Mouse (Mus musculus): Measurements from ENCODE around the gene Polr1a.
"Not testable (repeated sequence)": the region's sequence is repeated elsewhere in the genome, so short reads cannot be mapped to it uniquely, and the experiment has no call there.

The Polr1a gene

DNA sequence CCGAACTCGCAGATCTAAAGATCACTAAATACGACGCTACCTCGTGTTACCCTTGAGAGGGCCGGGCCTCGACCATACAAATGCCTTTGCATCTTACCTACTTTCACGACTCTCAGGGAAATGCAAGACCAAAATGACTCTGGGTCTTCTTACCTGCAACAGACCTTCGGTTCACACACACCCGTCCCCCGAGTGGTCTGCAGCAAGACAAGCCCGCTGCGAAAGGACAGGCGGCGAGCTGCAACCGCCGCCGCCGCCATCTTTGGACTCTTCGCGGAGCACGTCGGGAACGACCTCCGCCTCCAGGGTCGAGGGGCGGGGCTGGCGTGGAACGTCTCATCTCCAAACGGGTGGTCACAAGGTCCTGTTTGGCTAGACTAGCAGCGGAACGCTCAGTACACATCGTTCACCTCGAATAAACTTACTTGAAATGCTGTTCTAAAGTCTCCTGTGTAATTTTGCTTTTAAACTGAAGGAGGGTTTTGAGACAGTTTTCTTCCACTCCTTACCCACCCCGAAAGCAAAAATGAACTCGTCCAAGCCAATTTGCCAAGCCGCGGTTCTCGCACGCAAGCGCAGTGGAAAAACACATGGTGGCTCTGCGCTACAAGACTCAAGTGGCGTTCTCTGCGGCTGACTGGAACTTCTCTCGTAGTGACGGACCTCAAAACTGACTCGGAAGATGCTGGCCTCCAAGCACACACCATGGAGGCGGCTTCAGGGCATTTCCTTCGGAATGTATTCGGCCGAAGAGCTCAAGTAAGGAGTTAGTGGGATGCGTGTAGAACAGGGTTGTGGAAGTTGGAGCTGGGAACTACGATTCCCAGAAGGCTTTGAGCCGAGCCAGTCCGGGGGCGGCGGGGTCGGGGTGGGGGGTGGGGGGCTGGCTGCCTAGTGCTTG lies at the start of gene Polr1a, which contains the start of gene Ptcd3:
TSS of gene Polr1a (plus strand) at position 573 of the 901 bp plus-strand sequence.
TSS of gene Ptcd3 (minus strand) at position 270 of the 901 bp plus-strand sequence.
- Histone ChIP-seq H3K27me3 (ENCODE audit: control insufficient read depth, insufficient read depth, low read length, poor library complexity, severe bottlenecking) (no peaks in the 10 kb centered on the region), H3K36me3 (ENCODE audit: control insufficient read depth, insufficient read depth, low read length, poor library complexity, severe bottlenecking) (peaks cover 13% of the 10 kb centered on the region)
- peak; percentile 94 for DNase-seq (ENCODE audit: low read depth, low spot score)

- no peak for DNase-seq (ENCODE audit: low read depth, low spot score)
- Histone ChIP-seq H3K36me3 (ENCODE audit: control insufficient read depth, insufficient read depth, low read length, poor library complexity, severe bottlenecking) (peaks cover 13% of the 10 kb centered on the region), H3K27me3 (ENCODE audit: control insufficient read depth, insufficient read depth, low read length, poor library complexity, severe bottlenecking) (no peaks in the 10 kb centered on the region)
These were observed 41.1 kb upstream of the Polr1a start for GRCm38 (mm10) chr6:71867751-71868150.

DNA sequence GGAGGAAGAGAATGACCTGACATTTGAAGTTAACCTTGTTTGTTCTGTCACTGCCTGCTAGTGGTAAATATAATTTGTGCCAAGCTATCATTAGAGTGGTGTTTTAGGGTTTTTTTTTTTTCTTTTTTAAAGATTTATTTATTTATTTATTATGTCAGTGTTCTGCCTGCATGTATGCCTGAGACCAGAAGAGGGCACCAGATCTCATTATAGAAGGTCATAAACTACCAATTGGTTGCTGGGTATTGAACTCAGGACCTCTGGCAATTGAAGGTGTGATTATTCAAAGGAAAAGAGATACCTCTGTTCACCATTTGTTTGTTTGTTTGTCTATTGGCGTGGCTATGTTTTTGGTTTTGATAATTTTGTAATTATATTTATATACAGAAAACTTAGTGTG lies 40.0 kb upstream of the Polr1a start:
- Histone ChIP-seq H3K36me3 (ENCODE audit: control insufficient read depth, insufficient read depth, low read length, poor library complexity, severe bottlenecking) (peaks cover 11% of the 10 kb centered on the region), H3K27me3 (ENCODE audit: control insufficient read depth, insufficient read depth, low read length, poor library complexity, severe bottlenecking) (no peaks in the 10 kb centered on the region)
- peak; percentile 56 for DNase-seq (ENCODE audit: low read depth, low spot score)

- Histone ChIP-seq H3K27me3 (ENCODE audit: control insufficient read depth, insufficient read depth, low read length, poor library complexity, severe bottlenecking) (no peaks in the 10 kb centered on the region), H3K36me3 (ENCODE audit: control insufficient read depth, insufficient read depth, low read length, poor library complexity, severe bottlenecking) (peaks cover 7% of the 10 kb centered on the region)
- no peak for DNase-seq (ENCODE audit: low read depth, low spot score)
These were observed 37.5 kb upstream of the Polr1a start for GRCm38 (mm10) chr6:71871396-71871795.

GRCm38 (mm10) chr6:71877965-71878760 lies 30.7 kb upstream of the Polr1a start:
- DNase-seq (ENCODE audit: low read depth, low spot score), result peak; percentile 18
- H3K36me3 ChIP-seq (ENCODE audit: control insufficient read depth, insufficient read depth, low read length, poor library complexity, severe bottlenecking), result peaks cover 19% of the 10 kb centered on the region
- H3K27me3 ChIP-seq (ENCODE audit: control insufficient read depth, insufficient read depth, low read length, poor library complexity, severe bottlenecking), result no peaks in the 10 kb centered on the region

DNA sequence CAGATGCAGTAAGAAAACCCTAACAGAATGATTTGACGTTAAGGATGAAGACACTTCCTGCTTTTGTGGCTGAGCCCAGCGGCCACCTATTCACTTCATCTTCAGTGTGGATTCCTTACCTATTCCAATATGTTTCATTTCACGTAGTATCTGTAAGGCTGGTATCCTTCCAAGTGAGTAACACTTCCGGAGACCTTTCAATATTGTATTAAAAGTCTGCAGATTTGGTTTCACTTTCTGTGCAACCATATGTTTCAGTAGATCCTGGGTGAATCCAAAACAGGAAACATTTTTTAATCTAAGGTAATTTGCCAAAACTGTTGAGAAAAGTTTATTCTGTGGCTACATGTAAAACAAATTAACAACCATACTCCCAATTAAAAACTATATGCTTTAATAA lies 15.6 kb upstream of the Polr1a start:
- Histone ChIP-seq H3K27me3 (ENCODE audit: control insufficient read depth, insufficient read depth, low read length, poor library complexity, severe bottlenecking) (no peaks in the 10 kb centered on the region), H3K36me3 (ENCODE audit: control insufficient read depth, insufficient read depth, low read length, poor library complexity, severe bottlenecking) (peaks cover 20% of the 10 kb centered on the region)
- DNase-seq (ENCODE audit: low read depth, low spot score), result no peak

GRCm38 (mm10) chr6:71907702-71908235 lies 1.1 kb upstream of the Polr1a start:
- Histone ChIP-seq H3K36me3 (ENCODE audit: control insufficient read depth, insufficient read depth, low read length, poor library complexity, severe bottlenecking) (peaks cover 12% of the 10 kb centered on the region; the same call in 1 of the 2 replicates), H3K27me3 (ENCODE audit: control insufficient read depth, insufficient read depth, low read length, poor library complexity, severe bottlenecking) (no peaks in the 10 kb centered on the region)
- no peak for DNase-seq (ENCODE audit: low read depth, low spot score)

DNA sequence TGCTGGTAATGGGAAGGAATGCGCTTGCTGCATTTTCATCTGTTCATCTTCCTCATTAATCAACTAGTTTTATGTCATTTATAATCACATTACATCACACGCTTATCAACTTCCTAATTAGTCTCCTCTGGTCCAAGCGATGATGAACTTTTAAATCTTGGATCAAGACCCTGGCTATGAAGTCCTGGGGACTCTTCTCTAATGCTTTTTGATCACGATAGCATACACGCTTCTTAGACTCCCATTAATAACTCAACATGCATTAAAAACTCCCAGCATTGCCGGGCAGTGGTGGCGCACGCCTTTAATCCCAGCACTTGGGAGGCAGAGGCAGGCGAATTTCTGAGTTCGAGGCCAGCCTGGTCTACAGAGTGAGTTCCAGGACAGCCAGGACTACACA lies 531 bp downstream of the Polr1a start:
- peaks cover 12% of the 10 kb centered on the region for H3K36me3 ChIP-seq (ENCODE audit: control insufficient read depth, insufficient read depth, low read length, poor library complexity, severe bottlenecking)
- H3K27me3 ChIP-seq (ENCODE audit: control insufficient read depth, insufficient read depth, low read length, poor library complexity, severe bottlenecking), result no peaks in the 10 kb centered on the region
- DNase-seq (ENCODE audit: low read depth, low spot score), result no peak

- Histone ChIP-seq H3K36me3 (ENCODE audit: control insufficient read depth, insufficient read depth, low read length, poor library complexity, severe bottlenecking) (peaks cover 12% of the 10 kb centered on the region), H3K27me3 (ENCODE audit: control insufficient read depth, insufficient read depth, low read length, poor library complexity, severe bottlenecking) (no peaks in the 10 kb centered on the region)
- DNase-seq (ENCODE audit: low read depth, low spot score), result peak; percentile 59
These were observed 987 bp downstream of the Polr1a start for GRCm38 (mm10) chr6:71909840-71910239.

- no peak for DNase-seq (ENCODE audit: low read depth, low spot score)
- no peaks in the 10 kb centered on the region for H3K27me3 ChIP-seq (ENCODE audit: control insufficient read depth, insufficient read depth, low read length, poor library complexity, severe bottlenecking)
- H3K36me3 ChIP-seq (ENCODE audit: control insufficient read depth, insufficient read depth, low read length, poor library complexity, severe bottlenecking), result peaks cover 9% of the 10 kb centered on the region
These were observed 3.0 kb downstream of the Polr1a start for GRCm38 (mm10) chr6:71911686-71912450.

- peaks cover 17% of the 10 kb centered on the region for H3K36me3 ChIP-seq (ENCODE audit: control insufficient read depth, insufficient read depth, low read length, poor library complexity, severe bottlenecking)
- DNase-seq (ENCODE audit: low read depth, low spot score), result no peak
- H3K27me3 ChIP-seq (ENCODE audit: control insufficient read depth, insufficient read depth, low read length, poor library complexity, severe bottlenecking), result no peaks in the 10 kb centered on the region
These were observed 11.9 kb downstream of the Polr1a start for GRCm38 (mm10) chr6:71920752-71921151.

DNA sequence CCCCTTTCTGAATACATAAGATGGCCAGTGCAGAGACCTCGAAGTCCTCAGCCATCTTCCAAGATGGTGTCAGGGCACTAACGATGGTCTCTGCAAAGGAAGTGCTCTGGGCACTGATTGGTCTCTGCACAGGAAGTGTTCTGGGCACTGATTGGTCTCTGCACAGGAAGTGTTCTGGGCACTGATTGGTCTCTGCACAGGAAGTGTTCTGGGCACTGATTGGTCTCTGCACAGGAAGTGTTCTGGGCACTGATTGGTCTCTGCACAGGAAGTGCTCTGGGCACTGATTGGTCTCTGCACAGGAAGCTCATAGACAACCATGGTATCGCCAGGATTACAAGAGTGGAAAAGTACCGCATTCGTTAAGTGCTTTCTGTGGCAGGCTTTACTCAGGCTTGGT lies 16.4 kb downstream of the Polr1a start:
- not testable (repeated sequence) for DNase-seq (ENCODE audit: low read depth, low spot score); H3K27me3 ChIP-seq (ENCODE audit: control insufficient read depth, insufficient read depth, low read length, poor library complexity, severe bottlenecking); H3K36me3 ChIP-seq (ENCODE audit: control insufficient read depth, insufficient read depth, low read length, poor library complexity, severe bottlenecking)

DNA sequence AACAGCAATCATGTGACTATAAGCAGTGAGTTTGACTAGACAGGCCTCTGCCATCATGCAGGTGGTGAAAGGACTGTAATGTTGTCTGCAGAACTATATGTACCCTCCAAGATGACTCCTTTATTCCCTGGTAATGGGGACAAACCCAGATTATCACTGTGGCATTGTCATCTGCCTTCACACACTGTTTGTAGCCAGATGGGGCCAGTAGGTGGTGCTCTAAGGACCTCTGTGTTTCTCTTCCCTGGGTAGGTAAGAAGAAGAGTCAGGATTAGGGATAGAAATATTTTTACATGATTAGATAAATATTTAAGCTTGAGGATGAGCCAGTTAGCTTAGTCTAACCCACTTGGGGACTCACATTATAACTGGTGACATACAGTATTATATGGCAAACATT lies 19.1 kb downstream of the Polr1a start:
- peak; percentile 61 for DNase-seq (ENCODE audit: low read depth, low spot score)
- H3K36me3 ChIP-seq (ENCODE audit: control insufficient read depth, insufficient read depth, low read length, poor library complexity, severe bottlenecking), result peaks cover 5% of the 10 kb centered on the region
- no peaks in the 10 kb centered on the region for H3K27me3 ChIP-seq (ENCODE audit: control insufficient read depth, insufficient read depth, low read length, poor library complexity, severe bottlenecking)

- H3K27me3 ChIP-seq (ENCODE audit: control insufficient read depth, insufficient read depth, low read length, poor library complexity, severe bottlenecking), result no peaks in the 10 kb centered on the region
- H3K36me3 ChIP-seq (ENCODE audit: control insufficient read depth, insufficient read depth, low read length, poor library complexity, severe bottlenecking), result peaks cover 5% of the 10 kb centered on the region
- DNase-seq (ENCODE audit: low read depth, low spot score), result peak; percentile 63
These were observed 21.2 kb downstream of the Polr1a start for GRCm38 (mm10) chr6:71930053-71930452.

Measured in splenic B cell, adult 2 months (primary cell).